Mouse (Mus musculus): ENCODE results near the gene Crmp1. TPM values are rescaled to one million over a fixed set of nuclear protein-coding genes. Genes with fewer than 3 reads are reported as not detected.

The Crmp1 gene
- 1 to 10 TPM in 1 of 2 experiments, under 1 TPM in 1; 0.58 to 1.0 TPM for total RNA-seq (2021)
- long read RNA-seq, experiment 1: 0 reads
- long read RNA-seq, experiment 2: 0 reads

DNA sequence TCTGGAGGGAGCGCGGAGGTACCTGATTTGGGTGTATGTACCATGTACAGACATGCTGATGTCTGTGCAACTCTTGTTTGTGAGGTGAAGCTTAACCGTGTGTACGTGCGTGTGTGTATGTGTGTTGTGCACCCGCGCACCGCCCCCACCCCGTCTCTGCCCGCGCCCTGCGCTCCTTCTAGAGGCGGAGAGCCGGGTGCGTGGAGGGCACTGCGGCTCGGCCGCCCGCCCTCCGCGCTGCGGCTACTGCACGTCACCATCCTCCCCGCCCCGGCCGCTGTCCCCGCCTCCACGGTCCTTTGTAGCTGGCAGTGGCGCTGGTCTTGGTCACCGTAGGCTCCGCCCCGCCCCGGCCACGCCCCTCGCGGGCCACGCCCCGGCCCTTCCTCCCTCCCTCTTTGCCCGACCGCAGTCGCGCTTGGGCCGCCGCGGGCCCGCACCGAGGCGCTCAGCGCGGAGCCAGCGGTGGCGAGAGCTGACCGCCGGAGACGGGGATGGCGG is at the start of gene Crmp1:
Crmp1 (plus strand) TSS at position 290 of the 501 bp plus-strand sequence.
- intact Hi-C loops (cut with DNase I; ENCODE audit: low total_unique reads): no loop called here
- peak; percentile 11 for DNase-seq

DNA sequence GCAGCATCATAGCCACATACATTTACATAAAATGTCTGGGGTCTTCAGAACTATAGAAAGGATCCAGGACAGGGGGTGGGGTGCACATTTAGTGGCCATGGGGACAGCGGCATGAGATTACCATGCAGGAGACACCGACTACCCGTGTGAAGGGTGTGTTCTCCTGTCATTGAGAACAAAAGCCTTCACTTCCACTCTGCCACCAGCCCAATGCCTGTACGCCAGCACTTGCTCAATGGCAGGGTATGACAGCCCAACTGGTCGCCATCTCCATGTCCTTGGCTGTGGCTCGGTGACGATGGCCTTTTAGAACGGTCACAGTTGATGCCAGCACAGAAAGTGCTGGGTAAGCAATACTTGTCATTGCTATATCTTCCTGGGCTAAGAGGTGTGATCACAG is 45.5 kb upstream of the Crmp1 start:
- intact Hi-C loops (cut with DNase I; ENCODE audit: low total_unique reads): no loop called here

DNA sequence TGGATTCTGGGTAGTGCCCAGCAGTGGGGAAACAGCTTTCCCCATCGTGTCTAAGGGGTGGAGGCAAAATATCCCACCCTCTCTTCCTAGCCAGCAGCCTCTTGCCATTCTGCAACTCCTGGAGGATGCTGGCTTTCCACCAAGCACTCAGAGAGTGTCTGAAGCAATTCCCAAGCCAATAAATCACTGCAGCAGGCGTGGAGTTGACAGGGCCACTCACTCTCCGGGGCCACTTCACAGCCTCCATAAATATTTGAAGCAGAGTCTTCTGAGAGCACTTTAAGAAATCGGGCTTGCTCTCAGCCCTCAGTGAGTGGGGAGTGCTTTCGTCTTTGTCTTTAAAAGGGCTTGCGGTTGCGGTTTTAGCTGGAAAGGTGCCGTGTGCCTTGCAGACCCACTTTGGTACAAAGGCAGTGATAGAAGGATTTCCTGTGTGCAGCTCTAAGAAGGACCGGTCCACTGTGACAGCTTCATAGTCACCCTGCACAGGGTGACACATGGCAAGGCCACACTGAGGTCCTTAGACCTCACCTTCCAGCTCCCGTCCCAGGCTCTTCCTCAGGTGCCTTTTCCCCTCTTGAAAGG is 45.0 kb upstream of the Crmp1 start:
- no peak for DNase-seq
- intact Hi-C loops (cut with DNase I; ENCODE audit: low total_unique reads): no loop called here

More for the DNA sequence above, 45.5 kb upstream of the Crmp1 start:
- no peak for DNase-seq

DNA sequence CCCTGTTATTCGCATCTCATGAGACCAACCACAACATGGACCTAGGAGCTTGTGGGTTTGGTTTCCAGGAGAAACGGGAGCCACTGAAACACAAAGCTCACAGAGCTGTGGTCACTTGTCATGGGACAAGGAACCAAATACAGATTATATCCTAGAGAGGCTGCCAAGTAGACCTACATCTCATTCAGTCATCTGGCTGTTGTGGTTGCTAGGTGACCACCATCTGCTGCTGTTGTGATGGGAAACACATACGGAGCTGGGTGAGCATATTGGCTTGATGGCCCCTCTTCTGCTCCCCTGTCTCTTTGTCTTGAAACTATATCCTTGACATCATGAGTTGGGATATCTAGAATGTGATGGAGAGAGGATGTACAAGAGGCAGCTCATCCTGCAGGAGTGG is 44.3 kb upstream of the Crmp1 start:
- intact Hi-C loops (cut with DNase I; ENCODE audit: low total_unique reads): no loop called here

DNA sequence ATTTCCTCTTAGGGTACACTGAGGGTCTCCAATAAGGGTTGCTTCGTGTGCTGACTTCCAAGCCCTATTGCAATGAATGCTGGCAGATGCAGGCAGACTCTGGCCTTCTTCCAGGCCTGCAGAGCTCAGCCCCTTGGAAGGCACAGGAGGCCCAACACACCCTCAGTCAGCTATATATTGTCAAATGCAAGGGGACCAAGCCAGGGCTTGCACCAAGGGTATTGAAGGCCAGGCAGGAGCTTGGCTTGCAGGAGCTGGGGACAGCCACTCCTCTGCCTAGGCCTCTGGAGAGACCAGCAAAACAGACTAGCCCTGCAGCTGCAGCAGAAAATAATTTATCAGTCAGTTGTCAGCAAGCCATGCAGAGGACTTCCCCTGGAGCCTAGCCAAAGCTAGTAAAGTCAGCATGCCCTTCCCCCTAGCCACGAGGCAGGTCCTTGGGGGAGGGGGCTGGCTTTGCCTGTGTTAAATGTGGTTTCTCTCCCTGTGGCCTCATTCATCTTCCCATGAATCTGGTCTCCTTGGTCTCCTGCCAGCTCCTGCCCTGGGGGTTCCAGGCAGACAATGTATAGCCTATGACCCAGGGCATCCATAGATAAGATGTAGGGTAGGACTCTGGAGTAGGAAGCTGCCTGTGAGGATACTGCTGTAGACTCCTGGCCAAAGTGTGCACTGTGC is 43.6 kb upstream of the Crmp1 start:
- DNase-seq: no peak

More for the DNA sequence above, 44.3 kb upstream of the Crmp1 start:
- no peak for DNase-seq

DNA sequence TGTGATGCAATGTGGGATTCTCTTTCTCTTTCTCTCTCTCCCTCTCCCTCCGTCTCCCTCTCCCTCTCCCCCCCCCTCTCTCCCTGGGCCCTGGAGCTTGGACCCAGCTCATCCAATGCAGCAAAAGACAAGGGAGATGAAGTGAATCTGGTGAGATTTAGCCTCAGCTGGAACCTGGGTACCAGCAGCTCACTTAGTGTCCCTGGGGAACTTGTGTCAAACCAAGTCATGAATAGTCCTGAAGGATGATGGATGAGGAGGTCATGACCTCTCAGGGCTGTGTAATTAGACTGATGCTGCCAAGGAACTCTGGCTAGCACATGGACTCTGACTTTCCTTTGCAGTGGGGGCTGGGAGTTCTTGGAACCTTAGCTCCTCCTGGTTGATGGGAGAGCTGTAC is 39.5 kb upstream of the Crmp1 start:
- intact Hi-C loops (cut with DNase I; ENCODE audit: low total_unique reads): no loop called here
- no peak for DNase-seq

More for the DNA sequence above, 43.6 kb upstream of the Crmp1 start:
- intact Hi-C loops (cut with DNase I; ENCODE audit: low total_unique reads): no loop called here

DNA sequence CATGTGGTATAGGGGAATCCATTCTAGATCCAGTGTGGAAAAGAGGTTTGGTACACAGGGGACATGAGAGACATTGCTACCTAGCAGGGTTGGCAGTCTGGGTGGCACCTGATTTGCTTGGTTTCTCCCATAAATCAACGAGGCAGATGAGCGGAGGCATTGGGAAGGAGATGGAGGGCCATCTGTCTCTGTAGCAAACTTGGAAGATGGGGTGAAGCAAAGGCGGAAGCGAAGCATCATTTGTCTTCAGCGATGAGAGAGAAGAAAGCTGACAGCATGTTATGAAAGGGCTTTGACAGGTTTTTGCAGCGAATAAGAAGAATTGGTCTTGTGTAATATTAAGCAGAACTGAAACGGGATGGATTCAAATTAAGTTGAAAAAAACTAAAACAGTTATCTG is 36.9 kb upstream of the Crmp1 start:
- intact Hi-C loops (cut with DNase I; ENCODE audit: low total_unique reads): no loop called here
- DNase-seq: no peak

DNA sequence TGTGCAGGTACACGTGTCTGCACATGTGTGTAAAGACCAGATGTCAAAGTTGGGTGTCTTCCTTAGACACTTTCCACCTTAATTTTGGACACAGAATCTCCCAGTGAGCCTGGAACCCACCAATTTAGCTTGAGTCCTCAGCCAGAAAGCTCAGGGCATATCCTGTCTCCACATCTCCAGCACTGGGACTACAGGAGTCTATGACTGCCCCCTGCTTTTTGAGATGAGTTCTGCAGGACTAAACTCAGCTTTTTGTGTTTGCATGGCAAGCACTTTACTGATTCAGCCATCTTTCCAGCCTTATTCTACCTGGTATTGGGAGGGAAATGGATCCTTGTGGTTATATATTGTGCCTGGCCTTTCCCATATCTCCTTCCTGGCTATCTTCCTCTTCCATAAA is 36.3 kb upstream of the Crmp1 start:
- no peak for DNase-seq
- intact Hi-C loops (cut with DNase I; ENCODE audit: low total_unique reads): no loop called here

DNA sequence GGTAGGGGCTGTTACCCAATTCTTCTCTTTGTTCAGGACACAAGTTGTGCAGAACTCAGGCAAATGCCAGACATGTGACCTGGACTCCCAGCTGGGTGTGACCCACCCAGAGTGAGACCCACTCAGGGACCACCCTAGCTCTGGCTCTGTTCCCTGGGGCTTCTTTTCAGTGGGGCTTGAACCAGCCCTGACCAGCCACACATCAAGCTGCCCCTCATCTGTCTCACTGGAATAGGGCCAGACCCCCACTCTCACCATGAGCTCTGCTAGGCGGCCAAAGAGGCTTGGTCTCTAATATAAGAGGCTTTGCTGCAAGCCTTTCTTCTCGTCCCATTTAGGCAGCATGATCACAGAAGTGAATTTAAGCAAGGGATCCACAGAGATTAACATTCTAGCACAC is 35.4 kb upstream of the Crmp1 start:
- intact Hi-C loops (cut with DNase I; ENCODE audit: low total_unique reads): no loop called here
- DNase-seq: no peak

DNA sequence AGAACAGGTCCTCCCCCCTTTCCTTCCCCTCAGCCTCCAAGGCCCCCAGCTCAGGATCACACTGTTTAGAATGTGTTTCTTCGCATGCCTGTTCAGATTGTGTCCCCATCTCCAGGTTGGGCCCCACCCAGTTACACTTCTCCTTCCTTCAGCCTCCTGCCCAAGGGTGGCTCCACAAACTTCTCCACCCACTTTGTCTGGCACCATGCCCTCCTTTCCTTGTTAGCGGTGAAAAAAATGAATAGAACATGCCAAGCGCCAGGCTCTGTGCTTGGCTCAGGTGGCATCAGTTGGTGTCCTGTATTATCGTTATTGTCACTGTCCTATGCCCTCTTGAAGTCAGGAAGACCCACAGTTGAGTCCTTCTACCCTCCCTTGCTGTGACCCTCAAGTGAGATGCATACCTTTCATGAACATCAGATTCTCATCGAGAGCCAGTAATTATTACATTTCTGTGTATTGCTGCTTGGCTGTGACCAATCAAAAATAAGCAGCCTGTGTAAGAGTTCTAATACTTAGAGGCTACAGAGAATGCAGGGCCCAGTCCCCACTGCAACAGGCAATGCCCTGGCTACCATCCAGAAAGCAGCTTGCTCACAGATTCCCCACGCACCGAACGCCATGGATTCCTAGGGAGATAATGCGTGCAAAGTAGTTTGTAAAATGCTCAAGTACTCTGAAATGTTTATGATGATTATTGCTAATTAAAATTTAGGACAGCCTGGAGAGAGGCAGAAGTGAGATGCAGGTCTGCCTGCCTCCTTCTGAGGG is 28.6 kb upstream of the Crmp1 start:
- no peak for DNase-seq
- intact Hi-C loops (cut with DNase I; ENCODE audit: low total_unique reads): no loop called here

DNA sequence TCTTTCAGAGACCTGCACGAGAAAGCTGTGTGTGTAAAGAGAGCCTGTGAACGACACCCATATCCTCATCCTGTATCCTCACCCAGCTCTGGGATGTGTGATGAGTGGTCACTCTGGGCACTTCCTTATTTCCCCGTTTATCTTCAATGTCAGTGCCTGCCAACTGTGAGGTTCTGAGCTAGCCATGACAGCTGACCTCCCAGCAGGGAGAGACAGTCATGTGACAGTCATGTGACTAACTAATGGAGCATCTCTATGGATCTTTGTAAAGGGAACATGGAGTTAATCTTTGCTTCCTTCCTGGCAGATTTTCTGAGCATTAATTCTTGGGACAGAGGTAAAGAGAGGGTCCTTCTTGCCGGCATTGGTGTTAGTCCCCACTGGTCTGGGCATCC is 28.0 kb upstream of the Crmp1 start:
- DNase-seq: no peak
- intact Hi-C loops (cut with DNase I; ENCODE audit: low total_unique reads): no loop called here

DNA sequence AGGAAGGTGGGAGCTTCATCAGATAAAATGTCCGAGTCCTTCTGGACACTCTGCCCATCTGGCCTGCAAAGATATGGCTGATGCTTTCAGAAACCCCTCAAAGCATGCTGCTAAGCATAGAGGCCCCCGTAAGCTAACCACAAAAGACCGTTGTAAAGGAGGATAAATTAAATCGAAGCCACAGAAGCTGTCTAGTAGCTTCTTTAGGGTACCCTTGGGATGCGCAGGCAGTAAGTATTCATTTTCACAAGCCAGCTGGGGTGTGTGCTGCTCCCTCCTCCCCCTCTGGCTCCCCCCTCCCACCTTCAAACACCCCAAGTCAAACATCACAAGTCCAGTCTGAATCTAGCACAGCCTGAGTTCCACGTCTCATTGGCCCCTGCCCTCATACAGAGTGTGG is 27.1 kb upstream of the Crmp1 start:
- intact Hi-C loops (cut with DNase I; ENCODE audit: low total_unique reads): no loop called here
- no peak for DNase-seq

DNA sequence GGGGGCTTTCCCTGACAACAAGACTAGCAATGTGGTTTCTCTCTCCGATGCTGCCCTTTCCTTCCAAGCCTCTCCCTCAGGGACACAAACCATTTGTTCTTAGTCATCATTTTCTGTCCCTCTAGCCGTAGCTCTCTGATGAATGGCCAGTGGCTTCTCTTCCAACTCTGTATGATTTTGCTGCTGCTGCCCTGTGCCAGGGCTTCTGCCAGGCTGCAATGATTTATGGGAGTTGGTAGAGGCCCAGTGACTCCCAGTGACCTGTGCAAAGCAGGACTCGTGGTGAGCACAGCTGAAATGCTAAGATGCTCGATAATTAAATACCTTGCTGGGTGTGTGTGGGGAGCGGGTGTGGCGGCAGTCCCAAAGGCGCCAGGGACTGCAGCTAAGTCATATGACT is 26.5 kb upstream of the Crmp1 start:
- DNase-seq: no peak
- intact Hi-C loops (cut with DNase I; ENCODE audit: low total_unique reads): no loop called here

DNA sequence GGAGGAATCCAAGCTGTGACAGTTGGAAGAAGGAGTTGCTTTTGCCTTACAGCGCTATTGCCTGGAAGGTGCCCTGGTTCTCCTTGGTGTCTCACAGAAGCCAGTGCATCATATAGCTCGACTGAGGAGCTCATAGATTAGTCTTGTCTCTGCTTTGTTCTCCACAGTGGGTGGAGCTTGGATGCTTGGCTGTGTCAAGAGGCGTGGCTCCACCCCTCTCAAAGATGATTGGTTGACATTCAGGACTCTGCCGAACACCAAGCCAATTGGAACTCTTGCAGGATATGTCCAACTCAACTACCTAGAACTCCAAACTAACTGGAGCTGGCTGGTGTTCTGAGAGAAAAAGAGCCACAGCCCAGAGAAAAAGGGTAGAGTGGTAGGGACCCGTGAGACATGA is 22.1 kb upstream of the Crmp1 start:
- intact Hi-C loops (cut with DNase I; ENCODE audit: low total_unique reads): no loop called here
- DNase-seq: no peak

DNA sequence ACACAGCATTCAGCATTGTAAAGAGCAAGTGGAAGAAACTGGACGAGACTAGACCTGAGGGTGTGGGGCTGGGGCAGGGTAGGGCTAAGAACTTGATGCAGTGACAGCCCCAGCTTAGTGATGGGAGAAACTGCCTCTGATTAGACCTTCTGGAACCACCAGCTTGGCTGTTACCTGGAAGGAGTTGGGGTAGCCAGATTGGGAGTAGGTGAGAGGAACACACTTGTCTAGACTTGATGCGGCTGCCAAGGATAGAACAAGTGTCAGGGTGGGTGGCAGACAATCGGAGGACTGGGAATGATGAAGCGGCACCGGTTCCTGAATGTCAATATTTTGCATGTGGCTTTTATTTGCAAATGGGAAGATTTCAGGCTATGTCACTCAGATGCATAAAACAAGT is 21.2 kb upstream of the Crmp1 start:
- no peak for DNase-seq
- intact Hi-C loops (cut with DNase I; ENCODE audit: low total_unique reads): no loop called here

DNA sequence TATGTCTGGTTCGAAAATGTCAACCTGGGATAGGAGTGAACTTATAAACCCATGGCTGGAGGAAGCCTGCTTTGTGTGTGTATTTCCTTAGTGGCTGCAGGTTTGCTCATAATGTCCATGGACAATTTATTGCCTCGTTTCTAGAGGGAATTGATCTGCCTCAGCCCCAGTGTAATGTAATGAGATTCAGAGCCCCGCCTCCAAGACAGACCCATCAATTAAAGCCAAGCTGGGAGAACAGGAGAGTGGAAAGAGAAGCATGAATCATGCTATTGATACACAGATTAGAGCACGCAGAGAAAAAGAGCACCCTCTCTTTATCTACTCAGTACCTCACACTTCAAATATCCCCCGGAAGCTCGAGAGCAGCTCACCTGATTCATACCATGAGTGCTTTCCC is 20.2 kb upstream of the Crmp1 start:
- intact Hi-C loops (cut with DNase I; ENCODE audit: low total_unique reads): no loop called here
- DNase-seq: no peak

DNA sequence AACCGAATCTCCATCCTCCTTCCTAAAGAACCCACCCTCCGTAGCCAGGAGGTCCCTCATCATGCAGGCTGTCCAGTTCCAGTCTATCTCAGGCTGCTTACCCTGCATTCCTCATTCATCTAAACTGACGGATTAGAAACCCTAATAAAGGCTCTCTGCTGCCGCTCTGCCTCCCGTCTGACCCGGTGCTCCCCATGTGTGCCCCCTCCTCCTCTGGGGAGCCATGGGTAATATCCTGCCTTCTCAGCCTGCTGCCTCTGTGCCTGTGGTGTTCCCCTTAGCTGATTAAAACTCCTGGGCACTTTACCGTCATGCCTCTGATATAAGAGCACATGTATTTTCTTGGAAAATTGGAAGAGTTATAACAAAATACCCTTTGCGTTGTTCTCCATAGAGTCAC is 19.4 kb upstream of the Crmp1 start:
- DNase-seq: no peak
- intact Hi-C loops (cut with DNase I; ENCODE audit: low total_unique reads): no loop called here

DNA sequence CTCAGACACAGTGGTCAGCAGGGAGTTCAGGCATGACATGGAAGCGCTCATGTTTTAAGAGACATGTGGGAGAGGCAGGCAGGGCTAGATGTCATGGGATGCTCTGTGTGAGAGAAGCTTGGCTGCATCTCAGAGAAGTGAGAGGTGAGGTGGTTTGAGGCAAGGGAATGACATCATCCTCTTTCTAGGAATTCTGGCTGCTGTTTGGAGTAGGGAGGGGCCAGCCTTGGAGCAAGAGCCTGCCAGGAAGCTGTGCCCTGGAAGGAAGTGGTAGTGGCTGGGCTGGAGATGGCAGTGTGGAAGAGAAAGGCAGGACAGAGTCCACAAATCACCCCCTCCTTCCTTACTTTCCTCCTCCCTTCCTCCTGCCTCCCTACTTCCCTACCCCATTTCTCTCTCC is 16.0 kb upstream of the Crmp1 start:
- intact Hi-C loops (cut with DNase I; ENCODE audit: low total_unique reads): no loop called here
- no peak for DNase-seq

DNA sequence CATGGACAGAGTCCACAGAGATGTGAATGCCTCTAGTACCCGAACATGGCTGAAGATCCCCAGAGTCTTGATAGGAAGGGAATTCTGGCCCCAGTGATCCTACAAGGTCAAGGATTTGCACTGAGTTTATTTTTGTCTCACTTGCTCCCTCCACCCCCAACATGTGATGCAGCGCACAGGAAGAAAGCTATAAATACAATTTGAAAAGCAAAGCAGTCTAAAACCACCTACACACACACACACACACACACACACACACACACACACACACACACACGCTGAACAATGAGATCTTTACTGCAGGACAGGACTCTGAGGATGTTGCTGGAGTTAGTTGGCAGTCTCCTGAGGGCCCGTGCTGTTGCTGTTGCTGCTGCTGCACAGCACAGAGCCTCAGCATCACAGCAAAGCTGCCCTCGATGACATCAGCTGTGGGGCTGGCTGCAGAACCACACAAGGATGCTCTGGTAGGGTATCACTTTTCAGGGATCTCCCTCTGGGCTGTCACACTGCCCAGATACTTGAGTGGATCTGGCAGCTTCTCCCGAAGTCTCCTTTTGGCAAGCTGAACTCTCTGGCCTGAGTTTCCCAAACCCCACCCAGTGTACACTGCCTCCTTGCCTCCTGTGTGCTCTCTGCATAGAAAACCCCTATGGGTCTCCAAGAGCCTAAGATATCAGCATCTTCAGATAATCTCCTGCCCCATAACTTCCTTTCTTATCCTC is 13.6 kb upstream of the Crmp1 start:
- DNase-seq: no peak
- intact Hi-C loops (cut with DNase I; ENCODE audit: low total_unique reads): no loop called here

DNA sequence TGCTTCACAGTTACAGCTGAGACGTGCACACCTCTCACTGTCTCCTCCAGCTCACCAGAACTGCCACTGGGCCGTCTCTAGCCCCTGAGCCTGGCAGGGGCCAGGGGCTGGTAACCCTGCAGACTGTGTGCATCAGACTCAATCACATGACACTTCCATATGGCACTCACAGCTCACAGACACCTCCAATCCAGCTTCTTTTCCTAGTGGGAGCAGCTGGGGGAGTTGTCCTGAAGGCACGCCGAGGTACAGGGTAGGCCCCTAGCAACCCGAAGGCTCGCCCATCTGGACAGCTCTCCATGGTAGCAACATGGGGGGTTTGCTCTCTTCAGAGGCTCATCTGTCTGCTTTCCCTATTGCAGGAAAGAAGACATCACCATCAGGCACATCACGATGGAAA is 12.8 kb upstream of the Crmp1 start:
- intact Hi-C loops (cut with DNase I; ENCODE audit: low total_unique reads): no loop called here
- no peak for DNase-seq

Measured in gastrocnemius, postnatal 14 days (tissue).